In the genomic region with DNA sequence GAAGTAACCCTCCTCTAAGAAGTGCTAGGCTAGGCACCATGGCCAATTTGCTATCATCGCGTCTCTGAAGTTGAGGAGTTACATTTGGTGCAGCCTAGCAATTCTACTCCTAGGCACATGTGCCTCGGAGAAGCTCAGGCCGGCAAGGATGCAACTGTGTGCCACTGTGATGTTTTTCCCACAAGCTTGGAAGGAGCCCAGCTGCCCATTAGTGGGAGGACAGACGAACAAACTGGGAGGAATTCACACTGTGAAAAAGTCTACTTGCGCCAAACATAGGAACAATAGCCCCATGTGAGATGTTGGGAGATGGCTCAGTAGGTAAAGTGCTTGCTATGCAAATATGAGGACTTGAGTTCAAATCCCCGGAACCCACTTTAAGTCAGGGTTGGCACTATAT, we compare ENCODE assay signal across 25 mouse cellular contexts. TPM values are rescaled to one million over a fixed set of nuclear protein-coding genes. Genes with fewer than 3 reads are reported as not detected.
A peak's percentile ranks its signal among the peaks of the same experiment; 100 is the strongest.
DNase-seq lines count a peak whose midpoint lies in the region; ATAC-seq and TF ChIP-seq lines count a peak whose summit lies in the region.
"Had no signal": no experiment of that assay in that cellular context is flagged by ENCODE, and none has a peak within 500 bp of the region (broad histone marks: within the 10 kb centered on the region; RNA-seq: fewer than 3 reads in every experiment).

No protein-coding gene starts in this region.

- ATAC-seq in hindbrain, postnatal 0 days = no peak
- ATAC-seq: CD4-positive, CD25-positive, alpha-beta regulatory T cell, adult 4 months; forebrain, embryonic 13.5 days; forebrain, embryonic 15.5 days; forebrain, postnatal 0 days had no signal

- H3K27ac ChIP-seq in hindbrain, postnatal 0 days = no peak overlapping the region
- no peak overlapping the region for H3K27ac ChIP-seq in hindbrain, embryonic 10.5 days
- H3K27ac ChIP-seq in heart, adult 2 months = no peak overlapping the region
- H3K27ac ChIP-seq: embryonic facial prominence, embryonic 10.5 days; embryonic facial prominence, embryonic 12.5 days; forebrain, embryonic 13.5 days; forebrain, embryonic 15.5 days had no signal

- H3K4me2 ChIP-seq in hindbrain, postnatal 0 days (ENCODE audit: low read depth, low read length) = no peak overlapping the region
- H3K4me2 ChIP-seq: embryonic facial prominence, embryonic 12.5 days; forebrain, embryonic 13.5 days; forebrain, embryonic 15.5 days had no signal

- no peak for TF ChIP-seq CTCF in hindbrain, postnatal 0 days (IDR thresholded peaks at IDR 0.05; ENCODE audit: low read depth)
- no peak for TF ChIP-seq CTCF in heart, adult 2 months (IDR thresholded peaks at IDR 0.05)

- no peak for TF ChIP-seq EP300 in heart, adult 2 months (IDR thresholded peaks at IDR 0.05; ENCODE audit: insufficient read depth, low read depth, low read length)

- H3K9me3 ChIP-seq in hindbrain, postnatal 0 days (ENCODE audit: low read length) = no peaks in the 10 kb centered on the region
- H3K9me3 ChIP-seq in hindbrain, embryonic 10.5 days = no peaks in the 10 kb centered on the region
- H3K9me3 ChIP-seq: embryonic facial prominence, embryonic 10.5 days; embryonic facial prominence, embryonic 12.5 days; forebrain, embryonic 13.5 days; forebrain, embryonic 15.5 days; G1E had no signal

- WGBS in hindbrain, postnatal 0 days = 57% methylated on average over 7 of the region's 7 CpGs
- WGBS in hindbrain, embryonic 10.5 days = 90% methylated on average over 7 of the region's 7 CpGs
- 69% methylated on average over 7 of the region's 7 CpGs for WGBS in heart, adult 2 months

- H3K27me3 ChIP-seq in hindbrain, postnatal 0 days (ENCODE audit: insufficient read depth, low read length) = no peaks in the 10 kb centered on the region
- peaks cover 32% of the 10 kb centered on the region for H3K27me3 ChIP-seq in hindbrain, embryonic 10.5 days (ENCODE audit: insufficient read depth, poor library complexity, severe bottlenecking)
- peaks cover 5% of the 10 kb centered on the region for H3K27me3 ChIP-seq in heart, adult 2 months (ENCODE audit: control insufficient read depth, insufficient read depth, low read length)
- H3K27me3 ChIP-seq: CH12.LX; forebrain, embryonic 15.5 days had no signal

- no peaks in the 10 kb centered on the region for H3K79me2 ChIP-seq in heart, adult 2 months (replicated peaks; ENCODE audit: control insufficient read depth, insufficient read depth, low read length)

- no peak overlapping the region for H3K9ac ChIP-seq in hindbrain, postnatal 0 days (replicated peaks; ENCODE audit: low read length)
- H3K9ac ChIP-seq in heart, adult 2 months (ENCODE audit: low read depth, low read length) = no peak overlapping the region
- H3K9ac ChIP-seq: embryonic facial prominence, embryonic 12.5 days; forebrain, embryonic 13.5 days; forebrain, embryonic 15.5 days; forebrain, postnatal 0 days had no signal

- peaks cover 18% of the 10 kb centered on the region for H3K4me1 ChIP-seq in hindbrain, postnatal 0 days (ENCODE audit: insufficient read depth, low read length)
- peaks cover 75% of the 10 kb centered on the region for H3K4me1 ChIP-seq in hindbrain, embryonic 10.5 days (replicated peaks)
- no peaks in the 10 kb centered on the region for H3K4me1 ChIP-seq in heart, adult 2 months (ENCODE audit: control insufficient read depth, insufficient read depth, low read length)

- no peaks in the 10 kb centered on the region for H3K36me3 ChIP-seq in hindbrain, postnatal 0 days (ENCODE audit: insufficient read depth, low read length)
- peaks cover 12% of the 10 kb centered on the region for H3K36me3 ChIP-seq in hindbrain, embryonic 10.5 days
- no peaks in the 10 kb centered on the region for H3K36me3 ChIP-seq in heart, adult 2 months (ENCODE audit: control insufficient read depth, insufficient read depth, low read length)
- H3K36me3 ChIP-seq: embryonic facial prominence, embryonic 12.5 days; forebrain, embryonic 15.5 days had no signal

- TF ChIP-seq POLR2A in heart, adult 2 months (IDR thresholded peaks at IDR 0.05; ENCODE audit: insufficient read depth, low read depth, low read length) = no peak

- H3K4me3 ChIP-seq in hindbrain, postnatal 0 days (ENCODE audit: low read length) = no peak overlapping the region
- no peak overlapping the region for H3K4me3 ChIP-seq in hindbrain, embryonic 10.5 days
- no peak overlapping the region for H3K4me3 ChIP-seq in heart, adult 2 months
- H3K4me3 ChIP-seq: embryonic facial prominence, embryonic 10.5 days; embryonic facial prominence, embryonic 12.5 days; forebrain, embryonic 13.5 days; forebrain, embryonic 15.5 days had no signal

- intact Hi-C loops in heart, adult 2 months (cut with DNase I) = no loop called here

- peak; percentile 22 for DNase-seq in hindbrain, postnatal 0 days (ENCODE audit: low spot score)
- DNase-seq in hindbrain, embryonic 10.5 days (ENCODE audit: low spot score) = no peak
- DNase-seq in Muller cell, postnatal 12 days (ENCODE audit: inconsistent ontology term) = peak; percentile 51
- peak; percentile 6 for DNase-seq in telencephalon, adult 2 months (ENCODE audit: low read depth, low spot score)
- peak; percentile 46 for DNase-seq in testis, postnatal 14 days (ENCODE audit: low spot score)
- no peak for DNase-seq in embryo, embryonic 9.5 days (ENCODE audit: extremely low spot score)
- no peak for DNase-seq in heart, adult 2 months
- DNase-seq: adrenal gland, adult 2 months; adrenal gland, postnatal 10 days; adrenal gland, postnatal 25 days; B cell, adult 2 months; cerebellum, adult 11-12 months; cerebellum, adult 8-10 months; cerebellum, adult 9-11 months; cerebellum, postnatal 14 days; cerebellum, postnatal 36 days; embryo, embryonic 11 days; forebrain, postnatal 0 days had no signal

RNA-seq across cellular contexts. Expression of a gene that starts 5.0 kb away (rescaled TPM):
- 32.7 and 42.0 TPM in 2 replicates for total RNA-seq in hindbrain, postnatal 0 days (2014; rRNA removed)
- polyA plus RNA-seq in hindbrain, postnatal 0 days (2015; fragmentation: Nextera tagmentation; extraction: Ambion mirVana) = 30.5 and 31.5 TPM in 2 replicates
- 21.1 and 35.2 TPM in 2 replicates for polyA plus RNA-seq in hindbrain, embryonic 10.5 days (2016; fragmentation: Nextera tagmentation; extraction: Ambion mirVana)
- total RNA-seq in heart, adult 2 months (2021) = 1 to 10 TPM; 4.8 to 6.2 TPM
- polyA plus RNA-seq in heart, adult 2 months (2012; rRNA removed) = 6.9 and 8.0 TPM in 2 replicates

Comparison
In these comparisons a context has a peak if more than half of its experiments do, and no peak if none do; other contexts are left out.
1. DNase-seq: peak in hindbrain, postnatal 0 days (single experiment), Muller cell, postnatal 12 days (single experiment), telencephalon, adult 2 months (single experiment) and testis, postnatal 14 days (single experiment); none in hindbrain, embryonic 10.5 days (single experiment), embryo, embryonic 9.5 days (single experiment) and heart, adult 2 months (0 of 2).